Mouse (Mus musculus) lung, embryonic 15.5 days (tissue): ENCODE data around the gene Tsnax. TPM values are rescaled to one million over a fixed set of nuclear protein-coding genes. Genes with fewer than 3 reads are reported as not detected.

Experiments
- ATAC-seq: fragments of 200-750 bp; cut with Nextera tagmentation; 2 replicates; pipeline ENCODE4 v1.8.0; 2017; ENCODE audit warnings: moderate number of reproducible peaks, borderline replicate concordance; ENCODE audit not compliant: low FRiP score, low TSS enrichment; ENCODE audit errors: extremely low read depth
- H3K27ac ChIP-seq: fragments of 300-500 bp; sonication (generic); 2 replicates; pipeline ENCODE4 v1.5.1; 2015; ENCODE audit warnings: moderate library complexity, mild to moderate bottlenecking, inconsistent platforms
- H3K27me3 ChIP-seq: fragments of 300-500 bp; sonication (generic); 2 replicates; pipeline ENCODE4 v1.6.1; 2015; ENCODE audit warnings: inconsistent platforms
- H3K36me3 ChIP-seq: fragments of 300-500 bp; sonication (generic); 2 replicates; pipeline ENCODE4 v1.6.1; 2015; ENCODE audit warnings: inconsistent platforms
- H3K4me1 ChIP-seq: fragments of 300-500 bp; sonication (generic); 2 replicates; pipeline ENCODE4 v1.6.1; 2015; ENCODE audit warnings: inconsistent platforms
- H3K4me2 ChIP-seq: fragments of 300-500 bp; sonication (generic); 2 replicates; pipeline ENCODE4 v1.6.1; 2015; ENCODE audit warnings: inconsistent platforms, mild to moderate bottlenecking, moderate library complexity
- H3K4me3 ChIP-seq: fragments of 300-500 bp; sonication (generic); 2 replicates; pipeline ENCODE4 v1.5.1; 2015; ENCODE audit warnings: mild to moderate bottlenecking, inconsistent platforms
- H3K9ac ChIP-seq: fragments of 300-500 bp; sonication (generic); 2 replicates; pipeline ENCODE4 v1.6.1; 2015; ENCODE audit warnings: inconsistent platforms
- H3K9me3 ChIP-seq: fragments of 300-500 bp; sonication (generic); 2 replicates; pipeline ENCODE4 v1.6.1; 2016; ENCODE audit warnings: inconsistent platforms
- WGBS: fragments of 180-500 bp; shearing (Covaris S2); methylation state at CpG from one replicate; pipeline ENCODE4 v1.1.7; 2015; 5-methylcytosine and 5-hydroxymethylcytosine counted together
- polyA plus RNA-seq: library from polyadenylated mRNA; unstranded; fragments of >200 nt; fragmentation: Nextera tagmentation; extraction: Ambion mirVana; gene quantifications from 2 replicates; pipeline ENCODE4 v1.2.1, GENCODE M21; 2015

Tsnax gene
- polyA plus RNA-seq, 1 experiment from 2014 or later = 123 TPM

- no peak overlapping the region for H3K9ac ChIP-seq
- no peaks in the 10 kb centered on the region for H3K27me3 ChIP-seq
- WGBS = 57% methylated on average over 2 of the region's 2 CpGs
- H3K4me1 ChIP-seq = no peaks in the 10 kb centered on the region
- no peaks in the 10 kb centered on the region for H3K36me3 ChIP-seq
- no peak overlapping the region for H3K27ac ChIP-seq
- no peak for ATAC-seq
- H3K4me2 ChIP-seq = no peak overlapping the region
- no peaks in the 10 kb centered on the region for H3K9me3 ChIP-seq
- H3K4me3 ChIP-seq = no peak overlapping the region
These were observed 17.0 kb upstream of the Tsnax start for GRCm38 (mm10) chr8:124995776-124996175.

DNA sequence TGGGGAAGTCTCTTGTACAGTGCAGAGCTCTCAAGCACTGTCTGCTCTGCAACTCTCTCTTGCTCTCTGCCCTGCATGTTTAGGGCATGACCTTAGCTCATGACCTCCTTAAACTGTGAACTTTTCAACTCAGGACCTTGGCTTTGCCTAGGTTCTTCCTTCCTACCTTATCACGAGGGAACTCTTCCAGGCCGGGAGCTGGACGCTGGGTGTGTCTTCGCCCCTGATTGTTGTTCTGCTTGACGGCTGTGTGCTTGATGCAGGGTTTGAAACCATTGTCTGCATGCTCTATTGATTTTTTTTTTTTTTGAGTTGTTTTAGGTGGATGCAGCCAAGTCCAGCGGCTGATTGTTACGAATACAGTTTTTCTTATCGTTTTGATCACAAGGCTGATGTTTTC is 11.3 kb downstream of the Tsnax start:
- 85% methylated on average over 8 of the region's 8 CpGs for WGBS
- H3K36me3 ChIP-seq = peaks cover 45% of the 10 kb centered on the region
- no peak overlapping the region for H3K4me2 ChIP-seq
- H3K27me3 ChIP-seq = no peaks in the 10 kb centered on the region
- no peak overlapping the region for H3K9ac ChIP-seq
- no peak for ATAC-seq
- no peak overlapping the region for H3K27ac ChIP-seq
- H3K4me1 ChIP-seq = no peaks in the 10 kb centered on the region
- H3K9me3 ChIP-seq = no peaks in the 10 kb centered on the region
- H3K4me3 ChIP-seq = no peak overlapping the region

DNA sequence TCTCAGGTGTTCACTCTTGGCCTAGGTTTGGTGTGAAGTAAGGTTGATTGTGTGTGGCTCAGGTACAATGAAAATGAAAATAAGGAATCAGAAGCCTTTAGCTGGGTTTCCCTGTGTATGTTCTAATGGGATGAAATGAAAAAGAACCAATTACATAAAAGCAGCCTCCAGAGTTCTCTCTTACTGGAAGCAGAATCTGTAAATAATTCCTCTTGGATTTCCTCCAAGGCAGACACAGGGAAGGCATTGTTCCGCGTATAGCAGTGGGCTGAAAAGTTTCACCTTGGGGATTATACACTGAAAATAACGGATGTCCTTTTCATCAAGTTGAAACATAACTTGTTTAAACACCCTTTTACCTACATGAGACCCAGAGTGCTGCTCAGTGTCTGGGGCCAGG is 14.4 kb downstream of the Tsnax start:
- Histone ChIP-seq H3K4me2 (no peak overlapping the region), H3K9ac (no peak overlapping the region), H3K27ac (no peak overlapping the region), H3K27me3 (no peaks in the 10 kb centered on the region), H3K4me3 (no peak overlapping the region), H3K9me3 (no peaks in the 10 kb centered on the region), H3K36me3 (peaks cover 66% of the 10 kb centered on the region), H3K4me1 (no peaks in the 10 kb centered on the region)
- ATAC-seq = no peak
- WGBS = 64% methylated on average over 3 of the region's 3 CpGs

GRCm38 (mm10) chr8:125028841-125029240 is 16.0 kb downstream of the Tsnax start:
- Histone ChIP-seq H3K9me3 (no peaks in the 10 kb centered on the region), H3K4me1 (no peaks in the 10 kb centered on the region), H3K27ac (no peak overlapping the region), H3K4me3 (no peak overlapping the region), H3K36me3 (peaks cover 69% of the 10 kb centered on the region), H3K4me2 (no peak overlapping the region), H3K9ac (no peak overlapping the region), H3K27me3 (no peaks in the 10 kb centered on the region)
- WGBS = 90% methylated on average over 5 of the region's 5 CpGs
- ATAC-seq = no peak

DNA sequence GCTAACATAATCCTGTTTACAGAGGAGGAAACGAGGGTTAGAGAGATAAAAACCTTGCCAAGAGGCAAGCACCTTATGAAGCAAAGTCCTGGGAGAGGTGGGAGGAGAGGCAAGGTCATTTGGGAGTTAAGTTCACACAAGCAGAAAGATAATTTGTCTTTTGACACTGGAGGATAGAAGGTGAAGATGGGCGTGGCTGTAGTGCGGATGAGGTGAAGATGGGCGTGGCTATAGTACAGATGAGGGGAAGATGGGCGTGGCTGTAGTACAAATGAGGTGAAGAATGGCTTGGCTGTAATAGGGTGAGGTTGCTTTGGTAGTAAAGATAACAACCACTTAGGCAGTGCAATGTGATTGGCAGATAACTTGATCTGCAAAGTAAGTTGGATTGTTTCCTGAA is 18.5 kb downstream of the Tsnax start:
- WGBS = 60% methylated on average over 5 of the region's 5 CpGs
- Histone ChIP-seq H3K36me3 (peaks cover 57% of the 10 kb centered on the region), H3K27me3 (no peaks in the 10 kb centered on the region), H3K27ac (no peak overlapping the region), H3K4me3 (no peak overlapping the region), H3K9me3 (no peaks in the 10 kb centered on the region), H3K9ac (no peak overlapping the region), H3K4me1 (no peaks in the 10 kb centered on the region), H3K4me2 (no peak overlapping the region)
- ATAC-seq = no peak

DNA sequence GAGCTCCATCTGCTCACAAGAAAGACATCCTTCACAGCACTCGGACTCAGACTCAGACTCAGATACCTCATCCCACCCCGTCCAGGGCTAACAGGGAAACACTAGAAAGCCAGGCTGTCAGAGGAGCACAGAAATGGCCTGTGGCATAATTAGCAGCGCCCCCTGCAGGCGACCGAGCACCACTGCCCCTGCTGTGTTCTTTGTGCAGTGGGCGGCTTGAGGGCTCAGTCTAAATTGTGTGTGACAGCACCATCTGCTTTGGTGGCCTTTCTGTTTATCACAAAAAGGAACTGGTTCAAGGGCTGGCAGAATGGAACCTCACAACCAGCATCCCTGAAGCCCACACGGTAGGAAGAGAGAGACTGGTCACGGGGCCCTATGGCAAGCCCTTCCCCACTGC is 21.9 kb downstream of the Tsnax start:
- no peaks in the 10 kb centered on the region for H3K4me1 ChIP-seq
- WGBS = 31% methylated on average over 8 of the region's 8 CpGs
- no peak overlapping the region for H3K27ac ChIP-seq
- H3K27me3 ChIP-seq = no peaks in the 10 kb centered on the region
- H3K4me2 ChIP-seq = no peak overlapping the region
- no peaks in the 10 kb centered on the region for H3K9me3 ChIP-seq
- peaks cover 42% of the 10 kb centered on the region for H3K36me3 ChIP-seq
- no peak overlapping the region for H3K9ac ChIP-seq
- ATAC-seq = no peak
- no peak overlapping the region for H3K4me3 ChIP-seq

- Histone ChIP-seq H3K27me3 (no peaks in the 10 kb centered on the region), H3K4me1 (no peaks in the 10 kb centered on the region), H3K9me3 (no peaks in the 10 kb centered on the region), H3K4me3 (no peak overlapping the region), H3K36me3 (peaks cover 23% of the 10 kb centered on the region), H3K27ac (peak overlapping the region; percentile 47; the same call in 1 of the 2 replicates), H3K4me2 (no peak overlapping the region), H3K9ac (no peak overlapping the region)
- WGBS = 55% methylated on average over 7 of the region's 7 CpGs
- peak; percentile 42; the same call in 1 of the 2 replicates for ATAC-seq
These were observed 24.3 kb downstream of the Tsnax start for GRCm38 (mm10) chr8:125037081-125037480.

DNA sequence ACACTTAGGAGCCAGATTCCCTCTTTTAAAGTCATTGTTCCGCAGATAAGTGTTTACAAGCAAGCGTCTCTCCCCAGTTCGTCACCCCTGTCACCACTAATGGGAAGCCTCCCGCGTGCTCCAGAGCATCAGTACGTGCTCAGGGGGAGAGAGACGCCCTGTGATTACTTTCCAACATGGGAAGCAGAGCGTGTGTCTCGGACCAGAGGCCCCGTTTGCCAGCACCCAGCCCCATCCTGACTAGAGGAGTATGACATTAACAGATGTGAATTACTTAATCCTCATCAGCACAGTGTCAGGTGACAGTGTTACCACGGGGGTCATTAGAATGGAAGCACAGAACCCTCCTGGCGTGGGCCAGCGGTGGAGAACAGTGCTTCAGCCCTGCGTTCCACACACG is 25.9 kb downstream of the Tsnax start:
- 0 out of 2 replicates have a peak, but pooled peaks cover 3% of the 10 kb centered on the region for H3K4me1 ChIP-seq
- no peaks in the 10 kb centered on the region for H3K9me3 ChIP-seq
- no peak for ATAC-seq
- 74% methylated on average over 15 of the region's 15 CpGs for WGBS
- H3K4me2 ChIP-seq = no peak overlapping the region
- H3K4me3 ChIP-seq = no peak overlapping the region
- H3K27ac ChIP-seq = no peak overlapping the region
- H3K9ac ChIP-seq = no peak overlapping the region
- H3K36me3 ChIP-seq = peaks cover 17% of the 10 kb centered on the region
- H3K27me3 ChIP-seq = no peaks in the 10 kb centered on the region

DNA sequence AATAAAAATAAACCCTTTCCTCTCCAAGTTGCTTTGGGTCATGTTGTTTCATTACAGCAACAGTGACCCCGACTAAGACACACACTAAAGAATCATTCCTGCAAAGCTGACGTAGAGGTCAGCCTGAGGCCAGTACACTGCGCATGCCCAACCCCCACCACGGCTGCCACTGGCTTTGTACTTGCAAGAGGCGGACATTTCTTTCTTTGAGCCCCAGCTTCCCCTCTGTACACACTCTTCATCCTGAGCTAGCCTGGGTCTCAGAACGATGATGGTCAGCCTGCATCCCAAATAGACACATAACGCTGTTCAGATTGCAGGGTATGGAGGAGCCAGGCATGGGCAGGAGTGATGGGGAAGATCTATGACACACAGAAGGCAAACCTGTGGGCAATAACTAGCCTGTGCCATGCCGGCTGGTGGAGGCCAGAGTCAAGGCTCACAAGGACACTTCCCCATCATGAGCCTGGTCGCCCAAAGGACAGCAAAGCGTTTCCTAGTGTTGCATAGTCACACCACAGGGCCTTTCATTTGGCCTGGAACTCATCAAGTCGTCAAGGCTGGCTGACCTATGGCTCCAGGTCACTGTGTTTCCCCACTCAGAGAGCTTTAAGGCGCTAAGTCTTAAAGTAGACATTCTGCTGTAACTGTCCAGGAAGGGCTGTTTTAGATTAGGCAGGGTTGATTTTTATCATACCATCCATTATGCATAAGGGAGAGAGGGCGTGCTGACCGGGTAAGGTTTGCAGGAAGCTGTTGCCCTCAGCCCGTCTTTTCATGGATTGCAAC is 28.0 kb downstream of the Tsnax start:
- no peaks in the 10 kb centered on the region for H3K9me3 ChIP-seq
- WGBS = 67% methylated on average over 15 of the region's 15 CpGs
- no peak overlapping the region for H3K4me2 ChIP-seq
- no peak overlapping the region for H3K27ac ChIP-seq
- H3K4me1 ChIP-seq = peaks cover 3% of the 10 kb centered on the region; the same call in 1 of the 2 replicates
- no peaks in the 10 kb centered on the region for H3K27me3 ChIP-seq
- no peak overlapping the region for H3K4me3 ChIP-seq
- H3K36me3 ChIP-seq = peaks cover 11% of the 10 kb centered on the region
- no peak overlapping the region for H3K9ac ChIP-seq
- ATAC-seq = no peak

- WGBS = 57% methylated on average over 2 of the region's 2 CpGs
- no peak overlapping the region for H3K9ac ChIP-seq
- H3K4me1 ChIP-seq = peaks cover 3% of the 10 kb centered on the region; the same call in 1 of the 2 replicates
- no peak overlapping the region for H3K4me3 ChIP-seq
- H3K36me3 ChIP-seq = peaks cover 11% of the 10 kb centered on the region
- H3K27ac ChIP-seq = no peak overlapping the region
- no peak overlapping the region for H3K4me2 ChIP-seq
- H3K9me3 ChIP-seq = no peaks in the 10 kb centered on the region
- no peak for ATAC-seq
- no peaks in the 10 kb centered on the region for H3K27me3 ChIP-seq
These were observed 28.7 kb downstream of the Tsnax start for GRCm38 (mm10) chr8:125041496-125041895.

GRCm38 (mm10) chr8:125043394-125043793 is 30.6 kb downstream of the Tsnax start:
- Histone ChIP-seq H3K27ac (no peak overlapping the region), H3K9ac (no peak overlapping the region), H3K36me3 (peaks cover 7% of the 10 kb centered on the region), H3K4me1 (peaks cover 3% of the 10 kb centered on the region; the same call in 1 of the 2 replicates), H3K4me2 (no peak overlapping the region), H3K27me3 (no peaks in the 10 kb centered on the region), H3K4me3 (no peak overlapping the region), H3K9me3 (no peaks in the 10 kb centered on the region)
- no peak for ATAC-seq
- 68% methylated on average over 7 of the region's 7 CpGs for WGBS

DNA sequence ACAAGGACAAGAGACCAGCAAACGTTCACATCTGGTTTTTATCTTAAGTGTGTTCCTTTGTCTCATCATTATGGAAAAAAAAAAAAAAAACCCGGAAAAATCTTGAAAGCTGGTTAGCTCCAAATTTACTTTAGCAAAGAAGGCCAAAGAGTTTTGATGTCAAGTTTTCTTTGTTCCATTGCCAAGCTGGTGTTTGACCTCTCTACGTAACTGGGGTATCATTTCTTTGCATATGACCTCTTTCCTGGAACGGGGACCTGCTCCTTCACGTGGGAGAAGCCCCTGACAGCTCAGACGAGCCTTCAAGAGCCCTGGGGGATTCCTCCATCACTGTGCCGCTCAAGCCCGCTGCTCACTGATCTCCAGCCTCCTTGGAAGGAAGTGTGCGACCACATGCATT is 31.1 kb downstream of the Tsnax start:
- H3K27me3 ChIP-seq = no peaks in the 10 kb centered on the region
- no peak overlapping the region for H3K9ac ChIP-seq
- no peak overlapping the region for H3K4me3 ChIP-seq
- no peak overlapping the region for H3K27ac ChIP-seq
- WGBS = 13% methylated on average over 9 of the region's 9 CpGs
- H3K4me2 ChIP-seq = no peak overlapping the region
- peaks cover 3% of the 10 kb centered on the region; the same call in 1 of the 2 replicates for H3K4me1 ChIP-seq
- no peak for ATAC-seq
- no peaks in the 10 kb centered on the region for H3K9me3 ChIP-seq
- H3K36me3 ChIP-seq = peaks cover 2% of the 10 kb centered on the region
